Mouse (Mus musculus): ENCODE results near the gene Fndc7. TPM values are rescaled to one million over a fixed set of nuclear protein-coding genes. Genes with fewer than 3 reads are reported as not detected.
"Not testable (repeated sequence)": the region's sequence is repeated elsewhere in the genome, so short reads cannot be mapped to it uniquely, and the experiment has no call there.

Fndc7 gene
- total RNA-seq, 2 experiments from 2014 or later, result 0.09 to 0.14 TPM

- no peak for DNase-seq
These were observed 36.5 kb downstream of the Fndc7 start for GRCm38 (mm10) chr3:108853266-108853665.

DNA sequence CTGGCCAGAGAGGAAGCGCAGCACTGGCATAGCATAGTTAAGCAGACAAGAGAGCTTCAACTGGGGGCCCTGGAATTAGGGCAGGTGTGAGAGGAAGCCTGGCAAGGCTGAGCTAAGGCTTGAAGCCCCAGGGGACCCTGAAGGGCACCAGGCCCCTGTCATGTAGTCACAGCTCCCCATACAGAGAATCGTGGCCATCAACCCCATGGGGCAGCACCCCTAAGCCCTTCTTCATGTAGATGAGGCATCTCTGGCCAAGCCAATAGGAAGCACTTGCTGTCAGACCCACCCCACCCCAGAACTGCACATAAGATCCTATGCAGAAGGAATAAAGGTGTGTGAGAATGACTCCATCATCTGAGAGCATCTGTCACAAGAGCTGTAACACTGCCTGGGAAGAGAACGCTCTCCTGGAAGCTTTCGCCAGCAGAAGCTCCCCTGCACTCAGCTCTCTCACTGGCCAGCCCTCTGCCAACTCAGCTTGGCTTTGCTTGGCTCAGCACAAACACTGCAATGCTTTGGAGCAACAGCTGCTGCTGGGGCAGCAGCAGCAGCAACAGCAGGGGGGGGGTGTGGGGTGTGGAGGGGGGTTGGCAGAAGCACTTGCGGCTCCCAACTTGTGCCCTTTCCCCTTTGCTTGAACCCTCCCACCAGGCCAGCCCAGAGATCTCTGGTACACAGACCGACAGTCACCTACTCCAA lies 37.7 kb downstream of the Fndc7 start:
- DNase-seq, result no peak

DNA sequence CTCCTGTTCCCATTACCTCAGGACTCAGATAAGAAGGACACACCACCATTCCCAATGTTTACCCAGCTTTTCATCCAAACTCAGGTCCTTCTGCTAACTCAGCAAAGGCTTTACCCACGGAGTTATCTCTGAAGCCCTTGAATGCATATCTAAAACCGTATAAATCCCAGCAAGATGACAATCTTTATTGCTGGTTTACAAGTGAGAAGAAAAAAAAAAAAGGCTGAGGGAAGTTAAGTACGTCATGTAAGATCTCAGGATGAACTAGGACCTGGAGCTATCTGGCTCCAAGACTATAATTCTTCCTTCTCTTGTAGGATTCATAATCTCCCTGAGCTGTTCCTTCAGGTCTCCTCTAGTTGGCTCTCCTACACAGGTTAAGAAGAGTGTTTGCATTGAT lies 38.3 kb downstream of the Fndc7 start:
- no peak for DNase-seq

GRCm38 (mm10) chr3:108851075-108851474 lies 38.7 kb downstream of the Fndc7 start:
- DNase-seq, result no peak

DNA sequence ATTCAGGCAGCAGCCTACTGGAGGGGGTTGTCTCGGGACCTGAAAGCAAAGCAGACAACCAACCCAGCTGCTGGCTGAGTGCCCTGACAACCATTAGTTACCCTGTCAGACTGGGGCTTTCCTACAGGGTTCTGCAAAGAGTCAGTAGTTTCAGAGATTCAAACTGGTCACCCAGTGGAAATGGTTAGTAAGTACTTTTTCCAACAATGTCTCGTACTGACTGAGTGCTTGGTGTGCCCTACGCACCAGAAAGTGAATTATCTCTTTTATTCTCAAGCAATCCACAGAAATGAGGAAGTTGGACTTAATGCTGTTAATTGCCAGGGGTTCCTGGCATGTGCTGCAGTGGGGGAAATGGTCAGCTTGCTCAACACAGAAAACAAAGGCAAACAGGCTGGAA lies 39.3 kb downstream of the Fndc7 start:
- DNase-seq, result peak; percentile 52

- DNase-seq, result no peak
These were observed 43.2 kb downstream of the Fndc7 start for GRCm38 (mm10) chr3:108846616-108847015.

- DNase-seq, result no peak
These were observed 45.3 kb downstream of the Fndc7 start for GRCm38 (mm10) chr3:108844521-108844920.

GRCm38 (mm10) chr3:108844026-108844425 lies 45.8 kb downstream of the Fndc7 start:
- no peak for DNase-seq

- DNase-seq, result no peak
These were observed 49.1 kb downstream of the Fndc7 start for GRCm38 (mm10) chr3:108840716-108841054.

DNA sequence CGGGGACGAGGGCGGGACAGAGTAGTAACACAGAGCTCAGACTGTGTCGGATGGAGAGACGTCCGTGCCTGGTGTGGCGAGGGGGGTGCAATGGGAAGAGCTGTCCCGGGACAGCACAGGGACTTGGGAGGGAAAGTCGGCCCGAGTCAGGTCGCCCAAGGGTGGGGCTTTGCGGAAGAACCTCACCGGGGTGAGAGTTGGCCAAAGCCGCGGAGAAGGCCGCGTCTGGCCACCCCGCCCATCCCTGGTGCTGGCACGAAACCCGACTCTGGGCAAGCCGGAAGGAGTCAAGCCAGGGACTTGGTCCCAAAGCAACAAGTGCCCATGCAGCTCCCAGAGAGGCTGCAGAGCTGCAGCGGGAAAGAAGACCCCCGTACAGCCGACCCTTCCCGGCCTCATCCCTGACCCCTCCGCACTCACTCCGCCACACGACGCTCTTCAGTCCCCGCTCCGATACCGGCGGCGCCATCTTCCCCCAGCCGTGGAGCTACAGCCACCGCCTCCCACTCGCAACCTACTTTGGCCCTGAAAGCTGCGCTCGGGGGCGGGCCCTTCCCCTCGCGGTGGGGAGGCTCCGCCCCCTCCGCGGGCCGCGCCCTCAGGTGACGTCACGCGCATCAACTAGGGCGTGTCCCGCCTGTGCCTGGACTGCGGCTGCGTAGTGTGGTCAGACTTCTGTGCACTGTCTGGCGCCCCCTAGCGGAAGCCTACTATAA lies 49.6 kb downstream of the Fndc7 start, which contains the start of gene Stxbp3:
Stxbp3 (minus strand) TSS at position 527 of the 716 bp plus-strand sequence.
- peak; percentile 99 for DNase-seq

- DNase-seq, result no peak
These were observed 50.2 kb downstream of the Fndc7 start for GRCm38 (mm10) chr3:108839647-108839999.

DNA sequence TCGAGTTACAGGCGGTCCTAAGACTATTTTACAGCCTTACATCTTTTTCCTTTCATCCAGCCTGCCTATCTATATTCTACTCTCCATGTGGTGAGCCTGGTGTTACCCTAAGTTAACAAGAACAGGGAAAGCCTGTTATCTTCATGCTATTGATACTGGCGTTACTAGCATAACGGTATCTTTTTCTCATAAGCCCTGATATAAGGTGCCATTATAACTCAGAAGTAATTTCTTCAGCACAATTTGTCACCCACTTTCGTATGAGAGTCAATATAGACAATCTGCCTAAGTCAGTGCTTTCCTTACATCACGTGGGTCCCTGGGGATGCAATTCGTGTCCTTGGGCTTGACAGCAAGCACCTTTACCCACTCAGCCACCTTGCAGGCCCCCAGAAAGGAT lies 50.8 kb downstream of the Fndc7 start:
- no peak for DNase-seq

DNA sequence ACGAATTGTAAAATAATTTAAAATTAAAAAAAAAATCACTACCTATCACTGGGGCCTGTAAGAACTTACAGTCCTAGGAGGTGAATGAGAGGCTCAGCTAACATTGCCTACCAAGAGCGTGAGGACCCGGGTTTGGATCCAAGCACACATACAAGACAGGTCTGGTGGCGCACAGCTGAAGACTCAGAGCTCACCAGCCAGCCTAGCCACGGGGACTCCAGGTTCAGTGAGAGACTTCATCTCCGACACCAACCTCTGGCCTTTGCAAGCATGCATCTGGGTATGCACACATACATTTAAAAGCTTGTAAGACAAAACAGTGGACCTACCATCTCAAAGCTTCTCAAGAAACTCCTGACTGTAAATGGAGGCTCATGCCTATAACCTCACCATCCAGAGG lies 52.9 kb downstream of the Fndc7 start:
- DNase-seq, result no peak

GRCm38 (mm10) chr3:108833717-108834116 lies 56.1 kb downstream of the Fndc7 start:
- DNase-seq, result not testable (repeated sequence)

DNA sequence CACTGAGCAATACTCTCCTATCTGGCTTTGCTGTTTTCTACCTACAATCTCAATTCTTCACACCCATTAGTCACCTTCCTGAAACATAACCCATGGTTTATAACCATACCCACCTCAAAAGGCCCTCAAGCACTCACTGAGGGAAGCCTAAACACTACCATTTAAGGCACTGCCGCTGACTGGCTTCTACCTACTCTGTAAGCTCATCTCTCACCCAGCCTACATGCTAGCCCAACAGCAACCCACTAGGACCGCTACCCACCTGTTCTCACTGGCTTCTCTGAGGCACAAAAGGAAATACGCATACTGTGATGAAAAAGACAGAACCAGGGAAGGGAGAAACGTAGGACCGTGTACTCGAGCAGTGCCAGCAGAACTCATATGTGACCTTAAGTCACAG lies 58.1 kb downstream of the Fndc7 start:
- no peak for DNase-seq

DNA sequence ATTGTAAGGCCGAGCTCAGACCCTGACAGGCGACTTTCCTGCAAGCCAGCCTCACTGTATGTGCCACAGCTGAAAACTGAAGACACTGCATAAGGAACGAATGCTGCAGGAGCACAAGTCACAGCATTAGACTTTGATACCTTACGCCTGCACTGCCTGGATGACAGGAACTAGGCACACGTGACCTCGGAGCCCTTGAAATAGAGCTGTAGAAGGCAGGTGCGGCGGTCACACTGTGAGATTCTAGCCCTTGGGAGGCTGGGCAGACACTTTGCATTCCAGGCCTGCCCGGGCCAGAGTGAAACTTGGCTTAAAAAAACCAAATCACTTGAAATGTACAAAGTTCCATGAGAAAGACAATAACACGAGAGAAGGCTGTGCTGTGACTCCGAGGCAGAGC lies 59.3 kb downstream of the Fndc7 start:
- peak; percentile 31 for DNase-seq

DNA sequence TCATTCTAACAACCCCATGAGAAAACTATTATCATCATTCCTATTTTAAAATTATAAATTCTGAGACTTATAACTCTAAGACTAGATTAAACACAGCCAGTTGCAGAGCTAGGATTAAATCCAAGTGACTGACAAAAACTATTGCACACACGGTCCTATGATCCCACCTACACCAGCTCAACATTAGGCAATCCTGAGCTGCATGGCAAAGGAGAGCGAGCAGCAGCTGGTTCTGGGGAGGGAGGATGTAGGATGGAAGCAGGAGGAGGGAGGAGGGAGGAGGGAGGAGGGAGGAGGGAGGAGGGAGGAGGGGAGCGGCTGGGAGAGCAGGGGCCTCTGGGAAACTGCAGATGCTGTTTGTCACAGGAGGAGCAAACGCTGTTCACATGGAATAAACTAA lies 74.2 kb downstream of the Fndc7 start:
- no peak for DNase-seq

DNA sequence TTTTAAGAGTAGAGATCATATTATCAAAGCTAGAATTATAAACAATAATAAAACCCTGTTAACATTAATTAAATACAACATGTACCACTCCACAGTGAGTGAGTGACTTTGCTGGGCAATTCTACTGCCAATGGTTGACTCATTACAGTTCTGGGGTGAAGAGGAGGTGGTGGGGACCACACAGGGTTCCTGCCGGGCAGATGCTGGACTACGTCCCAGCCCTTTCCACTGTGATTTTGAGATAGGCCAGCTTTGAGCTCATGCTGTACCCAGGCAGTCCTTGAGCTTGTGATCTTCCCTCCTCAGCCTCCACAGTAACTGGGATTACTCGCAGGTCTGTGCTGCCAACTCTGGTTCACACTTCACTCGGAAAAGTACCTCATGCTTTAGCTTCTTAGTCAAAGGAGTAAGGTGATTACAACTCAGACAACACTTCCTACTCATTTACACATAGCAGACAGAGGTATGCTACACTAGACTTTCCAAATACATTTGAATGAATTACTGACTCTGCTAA lies 79.0 kb downstream of the Fndc7 start:
- DNase-seq, result no peak

- no peak for DNase-seq
These were observed 84.2 kb downstream of the Fndc7 start for GRCm38 (mm10) chr3:108805622-108806021.

Other genes with a start within 250 kb of the Fndc7 start
- 10 to 100 TPM; 29.4 to 33.6 TPM for gene Clcc1, start 236.1 kb downstream of the Fndc7 start, total RNA-seq (2021)
- gene Gpsm2, start 167.7 kb downstream of the Fndc7 start, total RNA-seq (2021), result 10 to 100 TPM; 24.0 to 24.7 TPM
- gene Aknad1, start 150.3 kb downstream of the Fndc7 start, total RNA-seq (2021), result under 1 TPM; 0.12 to 0.23 TPM
- 10 to 100 TPM; 30.6 to 31.7 TPM for gene Stxbp3, start 49.5 kb downstream of the Fndc7 start, total RNA-seq (2021)
- 10 to 100 TPM; 31.8 to 36.2 TPM for gene Prpf38b, start 21.7 kb upstream of the Fndc7 start, total RNA-seq (2021)
- not detected for gene Henmt1, start 49.9 kb upstream of the Fndc7 start, total RNA-seq (2021)
- not detected for gene Gm9857, start 50.4 kb upstream of the Fndc7 start, total RNA-seq (2021)
- gene Fam102b, start 137.6 kb upstream of the Fndc7 start, total RNA-seq (2021), result 10 to 100 TPM; 21.2 to 22.9 TPM
- not detected for gene Slc25a54, start 190.5 kb upstream of the Fndc7 start, total RNA-seq (2021)
- gene Slc25a24, start 233.1 kb upstream of the Fndc7 start, total RNA-seq (2021), result 10 to 100 TPM; 18.8 to 21.3 TPM

Data from heart, postnatal 4 days (tissue).